Mouse (Mus musculus): ENCODE data around the gene Prkch. TPM values are rescaled to one million over a fixed set of nuclear protein-coding genes. Genes with fewer than 3 reads are reported as not detected.
A peak's percentile ranks its signal among the peaks of the same experiment; 100 is the strongest.

The Prkch gene
- polyA plus RNA-seq, 1 experiment = 1.6 TPM

- no peak for TF ChIP-seq CTCF (IDR thresholded peaks at IDR 0.05; ENCODE audit: control insufficient read depth, insufficient read depth, insufficient replicate concordance, low read depth, low read length)
- TF ChIP-seq POLR2A (IDR thresholded peaks at IDR 0.05; ENCODE audit: control insufficient read depth, low read depth, low read length) = no peak
Measured at GRCm38 (mm10) chr12:73748373-73748772, 163.8 kb downstream of the Prkch start.

GRCm38 (mm10) chr12:73754476-73755150, 170.0 kb downstream of the Prkch start:
- no peak for TF ChIP-seq POLR2A (IDR thresholded peaks at IDR 0.05; ENCODE audit: control insufficient read depth, low read depth, low read length)
- TF ChIP-seq CTCF (IDR thresholded peaks at IDR 0.05; ENCODE audit: control insufficient read depth, insufficient read depth, insufficient replicate concordance, low read depth, low read length) = no peak
- H3K4me1 ChIP-seq (ENCODE audit: control insufficient read depth, insufficient read depth, low read length) = no peaks in the 10 kb centered on the region
- no peaks in the 10 kb centered on the region for H3K27me3 ChIP-seq (ENCODE audit: control insufficient read depth, insufficient read depth, low read length)
- no peaks in the 10 kb centered on the region for H3K36me3 ChIP-seq (ENCODE audit: control insufficient read depth, insufficient read depth, low read length)
- no peak overlapping the region for H3K4me3 ChIP-seq (ENCODE audit: control insufficient read depth, low read depth, low read length)
- no peak overlapping the region for H3K27ac ChIP-seq (ENCODE audit: control insufficient read depth, insufficient read depth, low read depth, low read length)

More at GRCm38 (mm10) chr12:73748373-73748772, 163.8 kb downstream of the Prkch start:
- Histone ChIP-seq H3K4me3 (ENCODE audit: control insufficient read depth, low read depth, low read length) (no peak overlapping the region), H3K27ac (ENCODE audit: control insufficient read depth, insufficient read depth, low read depth, low read length) (no peak overlapping the region), H3K36me3 (ENCODE audit: control insufficient read depth, insufficient read depth, low read length) (no peaks in the 10 kb centered on the region), H3K4me1 (ENCODE audit: control insufficient read depth, insufficient read depth, low read length) (no peaks in the 10 kb centered on the region), H3K27me3 (ENCODE audit: control insufficient read depth, insufficient read depth, low read length) (no peaks in the 10 kb centered on the region)

- H3K36me3 ChIP-seq (ENCODE audit: control insufficient read depth, insufficient read depth, low read length) = no peaks in the 10 kb centered on the region
- no peaks in the 10 kb centered on the region for H3K4me1 ChIP-seq (ENCODE audit: control insufficient read depth, insufficient read depth, low read length)
- H3K27me3 ChIP-seq (ENCODE audit: control insufficient read depth, insufficient read depth, low read length) = no peaks in the 10 kb centered on the region
- H3K4me3 ChIP-seq (ENCODE audit: control insufficient read depth, low read depth, low read length) = no peak overlapping the region
- no peak for TF ChIP-seq CTCF (IDR thresholded peaks at IDR 0.05; ENCODE audit: control insufficient read depth, insufficient read depth, insufficient replicate concordance, low read depth, low read length)
- TF ChIP-seq POLR2A (IDR thresholded peaks at IDR 0.05; ENCODE audit: control insufficient read depth, low read depth, low read length) = no peak
- H3K27ac ChIP-seq (ENCODE audit: control insufficient read depth, insufficient read depth, low read depth, low read length) = no peak overlapping the region
Measured at GRCm38 (mm10) chr12:73755646-73756045, 171.1 kb downstream of the Prkch start.

- no peak overlapping the region for H3K4me3 ChIP-seq (ENCODE audit: control insufficient read depth, low read depth, low read length)
- no peak for TF ChIP-seq POLR2A (IDR thresholded peaks at IDR 0.05; ENCODE audit: control insufficient read depth, low read depth, low read length)
- no peak for TF ChIP-seq CTCF (IDR thresholded peaks at IDR 0.05; ENCODE audit: control insufficient read depth, insufficient read depth, insufficient replicate concordance, low read depth, low read length)
- H3K4me1 ChIP-seq (ENCODE audit: control insufficient read depth, insufficient read depth, low read length) = no peaks in the 10 kb centered on the region
- no peak overlapping the region for H3K27ac ChIP-seq (ENCODE audit: control insufficient read depth, insufficient read depth, low read depth, low read length)
- H3K27me3 ChIP-seq (ENCODE audit: control insufficient read depth, insufficient read depth, low read length) = no peaks in the 10 kb centered on the region
- no peaks in the 10 kb centered on the region for H3K36me3 ChIP-seq (ENCODE audit: control insufficient read depth, insufficient read depth, low read length)
Measured at GRCm38 (mm10) chr12:73756527-73756926, 171.9 kb downstream of the Prkch start.

- H3K27ac ChIP-seq (ENCODE audit: control insufficient read depth, insufficient read depth, low read depth, low read length) = no peak overlapping the region
- no peak overlapping the region for H3K4me3 ChIP-seq (ENCODE audit: control insufficient read depth, low read depth, low read length)
- H3K27me3 ChIP-seq (ENCODE audit: control insufficient read depth, insufficient read depth, low read length) = no peaks in the 10 kb centered on the region
- no peak for TF ChIP-seq CTCF (IDR thresholded peaks at IDR 0.05; ENCODE audit: control insufficient read depth, insufficient read depth, insufficient replicate concordance, low read depth, low read length)
- TF ChIP-seq POLR2A (IDR thresholded peaks at IDR 0.05; ENCODE audit: control insufficient read depth, low read depth, low read length) = no peak
- H3K4me1 ChIP-seq (ENCODE audit: control insufficient read depth, insufficient read depth, low read length) = no peaks in the 10 kb centered on the region; the same call in 1 of the 2 replicates
- H3K36me3 ChIP-seq (ENCODE audit: control insufficient read depth, insufficient read depth, low read length) = no peaks in the 10 kb centered on the region
Measured at GRCm38 (mm10) chr12:73762001-73762400, 177.4 kb downstream of the Prkch start.

- H3K36me3 ChIP-seq (ENCODE audit: control insufficient read depth, insufficient read depth, low read length) = no peaks in the 10 kb centered on the region
- H3K27me3 ChIP-seq (ENCODE audit: control insufficient read depth, insufficient read depth, low read length) = no peaks in the 10 kb centered on the region
- TF ChIP-seq CTCF (IDR thresholded peaks at IDR 0.05; ENCODE audit: control insufficient read depth, insufficient read depth, insufficient replicate concordance, low read depth, low read length) (no peak), POLR2A (IDR thresholded peaks at IDR 0.05; ENCODE audit: control insufficient read depth, low read depth, low read length) (no peak)
- H3K4me3 ChIP-seq (ENCODE audit: control insufficient read depth, low read depth, low read length) = no peak overlapping the region
- no peak overlapping the region for H3K27ac ChIP-seq (ENCODE audit: control insufficient read depth, insufficient read depth, low read depth, low read length)
- no peaks in the 10 kb centered on the region; the same call in 1 of the 2 replicates for H3K4me1 ChIP-seq (ENCODE audit: control insufficient read depth, insufficient read depth, low read length)
Measured at GRCm38 (mm10) chr12:73762762-73763161, 178.2 kb downstream of the Prkch start.

- H3K27ac ChIP-seq (ENCODE audit: control insufficient read depth, insufficient read depth, low read depth, low read length) = peak overlapping the region; percentile 66
- H3K27me3 ChIP-seq (ENCODE audit: control insufficient read depth, insufficient read depth, low read length) = no peaks in the 10 kb centered on the region
- no peaks in the 10 kb centered on the region; the same call in 1 of the 2 replicates for H3K4me1 ChIP-seq (ENCODE audit: control insufficient read depth, insufficient read depth, low read length)
- no peak for TF ChIP-seq CTCF (IDR thresholded peaks at IDR 0.05; ENCODE audit: control insufficient read depth, insufficient read depth, insufficient replicate concordance, low read depth, low read length)
- no peak for TF ChIP-seq POLR2A (IDR thresholded peaks at IDR 0.05; ENCODE audit: control insufficient read depth, low read depth, low read length)
- no peak overlapping the region for H3K4me3 ChIP-seq (ENCODE audit: control insufficient read depth, low read depth, low read length)
- no peaks in the 10 kb centered on the region for H3K36me3 ChIP-seq (ENCODE audit: control insufficient read depth, insufficient read depth, low read length)
Measured at GRCm38 (mm10) chr12:73764649-73765525, 180.3 kb downstream of the Prkch start.
